Mouse (Mus musculus): ENCODE measurements at regions not wholly inside any gene's neighbourhood (a gene's known extent, or its start where the extent isn't known, plus 50 kb on each side); places are given as distances from the start of the nearest gene placed in this dataset.

DNA sequence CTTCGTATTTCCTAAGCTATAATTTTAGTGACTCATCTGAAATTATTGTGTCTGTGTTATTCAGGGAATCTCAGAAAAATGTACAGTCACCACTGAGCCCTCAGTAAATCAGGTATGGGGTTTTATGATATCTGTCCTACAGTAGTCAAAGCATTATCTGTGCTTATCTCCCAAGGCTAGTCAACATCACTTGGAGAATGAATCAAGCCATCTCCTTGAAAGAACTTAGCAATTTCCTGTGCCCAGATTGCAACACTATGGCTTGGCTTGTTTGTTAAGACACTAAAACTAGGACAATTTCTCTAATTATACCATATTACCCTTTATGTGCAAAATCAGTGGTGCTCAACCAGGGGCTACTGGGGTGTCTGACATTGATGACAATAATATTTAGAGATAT, 58.9 kb upstream of the Pdc start:
- DNase-seq (ENCODE audit: low spot score, missing footprints) (no peak), ATAC-seq (ENCODE audit: low FRiP score) (no peak)
- Histone ChIP-seq H3K4me1 (ENCODE audit: control insufficient read depth, insufficient read depth, low read length) (no peaks in the 10 kb centered on the region), H3K9ac (ENCODE audit: low read length) (no peak overlapping the region), H3K36me3 (ENCODE audit: control insufficient read depth, insufficient read depth, low read length) (no peaks in the 10 kb centered on the region), H3K4me2 (no peak overlapping the region), H3K4me3 (ENCODE audit: low read depth, low read length) (no peak overlapping the region), H3K9me3 (ENCODE audit: control insufficient read depth, low read length) (no peaks in the 10 kb centered on the region), H3K27ac (ENCODE audit: low read depth, low read length) (no peak overlapping the region), H3K27me3 (ENCODE audit: control insufficient read depth, insufficient read depth, low read length) (no peaks in the 10 kb centered on the region)
- 86% methylated on average over 1 of the region's 1 CpGs for WGBS

DNA sequence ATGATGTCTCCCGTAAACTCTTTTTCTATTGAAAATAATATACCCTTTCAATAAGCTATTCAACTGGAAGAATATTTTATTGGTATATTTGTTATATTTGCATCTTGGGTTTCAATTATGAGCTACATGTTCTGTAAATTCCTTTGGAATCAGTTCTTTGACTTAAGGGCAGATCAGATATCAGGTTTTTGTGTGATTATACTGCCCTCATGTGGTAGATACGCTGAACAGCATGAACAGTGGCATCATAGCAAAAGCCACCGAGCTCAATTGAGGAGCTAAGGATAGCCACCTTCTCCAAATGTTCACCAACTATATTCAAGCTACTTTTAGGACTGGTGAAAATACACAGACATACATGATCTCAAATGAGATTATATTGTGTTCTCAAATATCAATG, 52.7 kb upstream of the Pdc start:
- H3K9me3 ChIP-seq (ENCODE audit: control insufficient read depth, low read length), result no peaks in the 10 kb centered on the region
- no peak overlapping the region for H3K4me3 ChIP-seq (ENCODE audit: low read depth, low read length)
- no peaks in the 10 kb centered on the region for H3K4me1 ChIP-seq (ENCODE audit: control insufficient read depth, insufficient read depth, low read length)
- no peaks in the 10 kb centered on the region for H3K27me3 ChIP-seq (ENCODE audit: control insufficient read depth, insufficient read depth, low read length)
- H3K9ac ChIP-seq (ENCODE audit: low read length), result no peak overlapping the region
- H3K36me3 ChIP-seq (ENCODE audit: control insufficient read depth, insufficient read depth, low read length), result no peaks in the 10 kb centered on the region
- DNase-seq (ENCODE audit: low spot score, missing footprints), result peak; percentile 81
- no peak overlapping the region for H3K27ac ChIP-seq (ENCODE audit: low read depth, low read length)
- ATAC-seq (ENCODE audit: low FRiP score), result peak; percentile 57
- WGBS, result 44% methylated on average over 3 of the region's 3 CpGs
- no peak overlapping the region for H3K4me2 ChIP-seq

DNA sequence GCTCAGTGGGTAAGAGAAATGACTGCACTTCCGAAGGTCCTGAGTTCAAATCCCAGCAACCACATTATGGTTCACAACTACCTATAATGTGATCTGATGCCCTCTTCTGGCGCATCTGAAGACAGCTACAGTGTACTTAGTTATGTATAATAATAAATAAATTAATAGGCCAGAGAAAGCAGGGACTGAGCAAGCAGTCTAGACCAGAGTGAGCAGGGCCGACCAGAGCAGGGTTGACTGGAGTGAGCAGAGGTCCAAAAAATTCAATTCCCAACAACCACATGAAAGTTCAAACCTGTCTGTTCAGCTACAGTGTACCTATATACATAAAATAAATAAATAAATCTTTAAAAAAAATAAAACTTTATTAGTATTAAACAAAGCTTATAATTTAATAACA, 52.2 kb upstream of the Pdc start:
- H3K4me3 ChIP-seq (ENCODE audit: low read depth, low read length), result no peak overlapping the region
- H3K4me1 ChIP-seq (ENCODE audit: control insufficient read depth, insufficient read depth, low read length), result no peaks in the 10 kb centered on the region
- no peak overlapping the region for H3K27ac ChIP-seq (ENCODE audit: low read depth, low read length)
- DNase-seq (ENCODE audit: low spot score, missing footprints) (no peak), ATAC-seq (ENCODE audit: low FRiP score) (peak; percentile 64)
- 82% methylated on average over 3 of the region's 3 CpGs for WGBS
- H3K36me3 ChIP-seq (ENCODE audit: control insufficient read depth, insufficient read depth, low read length), result no peaks in the 10 kb centered on the region
- no peaks in the 10 kb centered on the region for H3K27me3 ChIP-seq (ENCODE audit: control insufficient read depth, insufficient read depth, low read length)
- no peak overlapping the region for H3K9ac ChIP-seq (ENCODE audit: low read length)
- H3K9me3 ChIP-seq (ENCODE audit: control insufficient read depth, low read length), result no peaks in the 10 kb centered on the region
- H3K4me2 ChIP-seq, result no peak overlapping the region

Measured in midbrain, embryonic 11.5 days (tissue).